ENCODE assay signal across 27 mouse cellular contexts in genomic region chr1:27629101-27629500, GRCm38 (mm10).
DNase-seq lines count a peak whose midpoint lies in the region; ATAC-seq and TF ChIP-seq lines count a peak whose summit lies in the region.
"Had no signal": no experiment of that assay in that cellular context is flagged by ENCODE, and none has a peak within 500 bp of the region (broad histone marks: within the 10 kb centered on the region; RNA-seq: fewer than 3 reads in every experiment).

No protein-coding gene starts in this region.

- H3K36me3 ChIP-seq in forebrain, embryonic 14.5 days (ENCODE audit: control insufficient read depth, insufficient read depth, low read length), result no peaks in the 10 kb centered on the region
- H3K36me3 ChIP-seq in forebrain, embryonic 11.5 days (ENCODE audit: control insufficient read depth, insufficient read depth, low read length), result no peaks in the 10 kb centered on the region
- H3K36me3 ChIP-seq in intestine, postnatal 0 days (ENCODE audit: control insufficient read depth, insufficient read depth), result no peaks in the 10 kb centered on the region
- H3K36me3 ChIP-seq: embryonic facial prominence, embryonic 12.5 days; embryonic facial prominence, embryonic 15.5 days; forebrain, embryonic 12.5 days; heart, embryonic 12.5 days; heart, embryonic 15.5 days; hindbrain, embryonic 10.5 days; hindbrain, embryonic 13.5 days had no signal

- no peak overlapping the region for H3K4me3 ChIP-seq in forebrain, embryonic 14.5 days (ENCODE audit: low read depth, low read length)
- H3K4me3 ChIP-seq in forebrain, embryonic 11.5 days (ENCODE audit: low read depth, low read length), result no peak overlapping the region
- no peak overlapping the region for H3K4me3 ChIP-seq in layer of hippocampus, adult 2 months
- H3K4me3 ChIP-seq in left cerebral cortex, adult 2 months, result no peak overlapping the region
- no peak overlapping the region for H3K4me3 ChIP-seq in intestine, postnatal 0 days (ENCODE audit: low read depth, low read length)
- H3K4me3 ChIP-seq: embryonic facial prominence, embryonic 12.5 days; embryonic facial prominence, embryonic 15.5 days; forebrain, embryonic 12.5 days; gastrocnemius, adult 2 months; heart, embryonic 12.5 days; heart, embryonic 15.5 days; hindbrain, embryonic 10.5 days; hindbrain, embryonic 13.5 days had no signal

- no peak for TF ChIP-seq CTCF in layer of hippocampus, adult 2 months (conservative IDR thresholded peaks at IDR 0.05)
- no peak for TF ChIP-seq CTCF in left cerebral cortex, adult 2 months (IDR thresholded peaks at IDR 0.05)
- TF ChIP-seq CTCF in intestine, postnatal 0 days (IDR thresholded peaks at IDR 0.05; ENCODE audit: low read depth), result no peak

- H3K27ac ChIP-seq in forebrain, embryonic 14.5 days (ENCODE audit: low read depth, low read length), result no peak overlapping the region
- no peak overlapping the region for H3K27ac ChIP-seq in forebrain, embryonic 11.5 days (ENCODE audit: low read depth, low read length)
- peak overlapping the region; percentile 82 for H3K27ac ChIP-seq in layer of hippocampus, adult 2 months
- peak overlapping the region; percentile 76 for H3K27ac ChIP-seq in left cerebral cortex, adult 2 months
- no peak overlapping the region for H3K27ac ChIP-seq in intestine, postnatal 0 days (ENCODE audit: low read depth, low read length)
- H3K27ac ChIP-seq: embryonic facial prominence, embryonic 12.5 days; embryonic facial prominence, embryonic 15.5 days; forebrain, embryonic 12.5 days; gastrocnemius, adult 2 months; heart, embryonic 15.5 days; hindbrain, embryonic 10.5 days; hindbrain, embryonic 13.5 days had no signal

- peak; percentile 61 for DNase-seq in forebrain, embryonic 14.5 days (ENCODE audit: low spot score)
- DNase-seq in forebrain, embryonic 11.5 days (ENCODE audit: low spot score), result no peak
- peak in 1 of 2 experiments; percentile 40 for DNase-seq in layer of hippocampus, adult 2 months (ENCODE audit: low spot score in 2 of 2)
- DNase-seq in layer of hippocampus, postnatal 10 days (ENCODE audit: low spot score in 2 of 2), result no peak
- no peak for DNase-seq in left cerebral cortex, adult 2 months (ENCODE audit: extremely low spot score in 1 of 2, low spot score in 2 of 2)
- no peak for DNase-seq in left cerebral cortex, adult 9 months (ENCODE audit: low spot score in 2 of 2)
- DNase-seq: adrenal gland, adult 8-10 months; adrenal gland, postnatal 25 days; cerebellum, adult 11 months; cerebellum, adult 2 months; cerebellum, adult 9-11 months; cerebellum, postnatal 25 days; gastrocnemius, adult 2 months; gastrocnemius, postnatal 14 days; heart, adult 11 months; heart, postnatal 10 days; heart, postnatal 36 days had no signal

- H3K4me2 ChIP-seq in forebrain, embryonic 14.5 days (ENCODE audit: low read length), result no peak overlapping the region
- H3K4me2 ChIP-seq in forebrain, embryonic 11.5 days (ENCODE audit: low read depth, low read length, severe bottlenecking), result no peak overlapping the region
- no peak overlapping the region for H3K4me2 ChIP-seq in intestine, postnatal 0 days (replicated peaks; ENCODE audit: low read depth)
- H3K4me2 ChIP-seq: embryonic facial prominence, embryonic 12.5 days; embryonic facial prominence, embryonic 15.5 days; forebrain, embryonic 12.5 days; heart, embryonic 12.5 days; heart, embryonic 15.5 days; hindbrain, embryonic 13.5 days had no signal

- no peak overlapping the region for H3K9ac ChIP-seq in forebrain, embryonic 14.5 days (ENCODE audit: low read length)
- H3K9ac ChIP-seq in forebrain, embryonic 11.5 days (ENCODE audit: low read length), result no peak overlapping the region
- no peak overlapping the region for H3K9ac ChIP-seq in intestine, postnatal 0 days (ENCODE audit: low read depth, low read length)
- H3K9ac ChIP-seq: embryonic facial prominence, embryonic 12.5 days; embryonic facial prominence, embryonic 15.5 days; forebrain, embryonic 12.5 days; heart, embryonic 12.5 days; heart, embryonic 15.5 days; hindbrain, embryonic 13.5 days had no signal

- H3K27me3 ChIP-seq in forebrain, embryonic 14.5 days (replicated peaks; ENCODE audit: control insufficient read depth, insufficient read depth, low read length), result no peaks in the 10 kb centered on the region
- no peaks in the 10 kb centered on the region for H3K27me3 ChIP-seq in forebrain, embryonic 11.5 days (ENCODE audit: control insufficient read depth, insufficient read depth, low read length)
- H3K27me3 ChIP-seq in intestine, postnatal 0 days (replicated peaks; ENCODE audit: control insufficient read depth, insufficient read depth, low read length), result no peaks in the 10 kb centered on the region
- H3K27me3 ChIP-seq: embryonic facial prominence, embryonic 12.5 days; embryonic facial prominence, embryonic 15.5 days; forebrain, embryonic 12.5 days; heart, embryonic 12.5 days; heart, embryonic 15.5 days; hindbrain, embryonic 13.5 days had no signal

- no peaks in the 10 kb centered on the region for H3K9me3 ChIP-seq in forebrain, embryonic 14.5 days (replicated peaks; ENCODE audit: control insufficient read depth, low read length)
- no peaks in the 10 kb centered on the region for H3K9me3 ChIP-seq in forebrain, embryonic 11.5 days (ENCODE audit: control insufficient read depth, low read length)
- H3K9me3 ChIP-seq in intestine, postnatal 0 days (ENCODE audit: control insufficient read depth), result no peaks in the 10 kb centered on the region
- H3K9me3 ChIP-seq: embryonic facial prominence, embryonic 12.5 days; embryonic facial prominence, embryonic 15.5 days; forebrain, embryonic 12.5 days; heart, embryonic 12.5 days; heart, embryonic 15.5 days; hindbrain, embryonic 10.5 days; hindbrain, embryonic 13.5 days had no signal

- no peaks in the 10 kb centered on the region for H3K4me1 ChIP-seq in forebrain, embryonic 14.5 days (ENCODE audit: control insufficient read depth, insufficient read depth, low read length)
- no peaks in the 10 kb centered on the region for H3K4me1 ChIP-seq in forebrain, embryonic 11.5 days (replicated peaks; ENCODE audit: control insufficient read depth, insufficient read depth, low read length)
- H3K4me1 ChIP-seq in intestine, postnatal 0 days (replicated peaks; ENCODE audit: control insufficient read depth, insufficient read depth, low read length), result no peaks in the 10 kb centered on the region
- H3K4me1 ChIP-seq: embryonic facial prominence, embryonic 12.5 days; embryonic facial prominence, embryonic 15.5 days; forebrain, embryonic 12.5 days; heart, embryonic 12.5 days; heart, embryonic 15.5 days; hindbrain, embryonic 10.5 days; hindbrain, embryonic 13.5 days had no signal

- intact Hi-C loops in left cerebral cortex, adult 2 months (cut with DNase I), result no loop called here

- ATAC-seq in forebrain, embryonic 14.5 days, result no peak
- no peak for ATAC-seq in forebrain, embryonic 11.5 days (replicated peaks; ENCODE audit: low FRiP score)
- no peak for ATAC-seq in intestine, postnatal 0 days
- ATAC-seq: activated CD4-positive, CD25-positive, alpha-beta regulatory T cell, adult 4 months; hindbrain, embryonic 16.5 days had no signal

Comparison
In these comparisons a context has a peak if more than half of its experiments do, and no peak if none do; other contexts are left out.
1. H3K27ac ChIP-seq: peak in layer of hippocampus, adult 2 months (single experiment) and left cerebral cortex, adult 2 months (single experiment); none in forebrain, embryonic 14.5 days (single experiment), forebrain, embryonic 11.5 days (single experiment) and intestine, postnatal 0 days (single experiment).